19 mouse cellular contexts compared by ENCODE assay signal in genomic region chr15:62138701-62139100, GRCm38 (mm10).
DNase-seq lines count a peak whose midpoint lies in the region; ATAC-seq and TF ChIP-seq lines count a peak whose summit lies in the region.
"Had no signal": no experiment of that assay in that cellular context is flagged by ENCODE, and none has a peak within 500 bp of the region (broad histone marks: within the 10 kb centered on the region; RNA-seq: fewer than 3 reads in every experiment).

No protein-coding gene starts in this region.

- peak overlapping the region; percentile 54; the same call in 1 of the 2 replicates for H3K27ac ChIP-seq in heart, embryonic 11.5 days (ENCODE audit: low read depth, low read length)
- H3K27ac ChIP-seq in liver, embryonic 11.5 days (ENCODE audit: low read depth, low read length) = 0 out of 2 replicates have a peak overlapping the region, but pooled peaks have one; percentile 15
- no peak overlapping the region for H3K27ac ChIP-seq in liver, postnatal 0 days (ENCODE audit: low read depth)
- 0 out of 2 replicates have a peak overlapping the region, but pooled peaks have one; percentile 21 for H3K27ac ChIP-seq in macrophage
- H3K27ac ChIP-seq: embryonic facial prominence, embryonic 13.5 days; hindbrain, embryonic 15.5 days; liver, embryonic 14.5 days; midbrain, embryonic 10.5 days; neural tube, embryonic 15.5 days; stomach, postnatal 0 days had no signal

- TF ChIP-seq EP300 in liver, postnatal 0 days (IDR thresholded peaks at IDR 0.05; ENCODE audit: low read depth) = no peak

- H3K9ac ChIP-seq in heart, embryonic 11.5 days (ENCODE audit: low read depth, low read length) = no peak overlapping the region
- H3K9ac ChIP-seq in liver, embryonic 11.5 days (ENCODE audit: low read depth, low read length) = no peak overlapping the region
- H3K9ac ChIP-seq in liver, postnatal 0 days (replicated peaks) = no peak overlapping the region
- H3K9ac ChIP-seq: embryonic facial prominence, embryonic 13.5 days; hindbrain, embryonic 15.5 days; liver, embryonic 14.5 days; neural tube, embryonic 15.5 days had no signal

- no peaks in the 10 kb centered on the region for H3K9me3 ChIP-seq in heart, embryonic 11.5 days (replicated peaks; ENCODE audit: control insufficient read depth, low read length)
- H3K9me3 ChIP-seq in liver, embryonic 11.5 days (ENCODE audit: control insufficient read depth, low read length) = no peaks in the 10 kb centered on the region
- no peaks in the 10 kb centered on the region for H3K9me3 ChIP-seq in liver, postnatal 0 days (ENCODE audit: low read length)
- H3K9me3 ChIP-seq: embryonic facial prominence, embryonic 13.5 days; hindbrain, embryonic 15.5 days; midbrain, embryonic 10.5 days; neural tube, embryonic 15.5 days had no signal

- 81% methylated on average over 6 of the region's 6 CpGs for WGBS in heart, embryonic 11.5 days (ENCODE audit: insufficient replicate concordance)
- 80% methylated on average over 6 of the region's 6 CpGs for WGBS in liver, embryonic 11.5 days
- 78% methylated on average over 6 of the region's 6 CpGs for WGBS in liver, postnatal 0 days (ENCODE audit: insufficient replicate concordance)
- 91% methylated on average over 6 of the region's 6 CpGs for WGBS in macrophage (ENCODE audit: missing documents)

- H3K27me3 ChIP-seq in heart, embryonic 11.5 days (ENCODE audit: control insufficient read depth, insufficient read depth, low read length) = no peaks in the 10 kb centered on the region
- H3K27me3 ChIP-seq in liver, embryonic 11.5 days (replicated peaks; ENCODE audit: control insufficient read depth, insufficient read depth, low read length) = no peaks in the 10 kb centered on the region
- H3K27me3 ChIP-seq in liver, postnatal 0 days (ENCODE audit: insufficient read depth, low read length) = no peaks in the 10 kb centered on the region
- H3K27me3 ChIP-seq: embryonic facial prominence, embryonic 13.5 days; hindbrain, embryonic 15.5 days; neural tube, embryonic 15.5 days; Patski had no signal

- H3K4me3 ChIP-seq in heart, embryonic 11.5 days (ENCODE audit: low read depth, low read length) = no peak overlapping the region
- H3K4me3 ChIP-seq in liver, embryonic 11.5 days (ENCODE audit: low read depth, low read length) = no peak overlapping the region
- no peak overlapping the region for H3K4me3 ChIP-seq in liver, postnatal 0 days (ENCODE audit: low read depth, low read length)
- H3K4me3 ChIP-seq in macrophage (ENCODE audit: inconsistent target) = no peak overlapping the region
- H3K4me3 ChIP-seq: embryonic facial prominence, embryonic 13.5 days; hindbrain, embryonic 15.5 days; midbrain, embryonic 10.5 days; neural tube, embryonic 15.5 days had no signal

- intact Hi-C loops in heart, postnatal 14 days (cut with DNase I) = no loop called here

- no peaks in the 10 kb centered on the region for H3K79me2 ChIP-seq in macrophage (ENCODE audit: inconsistent target)

- TF ChIP-seq CTCF in liver, postnatal 0 days (IDR thresholded peaks at IDR 0.05; ENCODE audit: low read depth) = no peak

- DNase-seq in heart, postnatal 14 days = no peak
- DNase-seq in liver, embryonic 11.5 days (ENCODE audit: low spot score) = no peak
- no peak for DNase-seq in liver, postnatal 0 days
- no peak for DNase-seq in adrenal gland, adult 18-20 months (ENCODE audit: low spot score in 2 of 2)
- DNase-seq: cerebellum, adult 8-10 months; gastrocnemius, postnatal 25 days; right cerebral cortex, postnatal 25 days; thymus, postnatal 25 days had no signal

- no peaks in the 10 kb centered on the region for H3K36me3 ChIP-seq in heart, embryonic 11.5 days (ENCODE audit: control insufficient read depth, insufficient read depth, low read length)
- H3K36me3 ChIP-seq in liver, embryonic 11.5 days (ENCODE audit: control insufficient read depth, insufficient read depth, low read length) = no peaks in the 10 kb centered on the region; the same call in 1 of the 2 replicates
- H3K36me3 ChIP-seq in liver, postnatal 0 days (replicated peaks; ENCODE audit: insufficient read depth, low read length) = peaks cover 3% of the 10 kb centered on the region; the same call in 1 of the 2 replicates
- no peaks in the 10 kb centered on the region for H3K36me3 ChIP-seq in macrophage (ENCODE audit: inconsistent target)
- H3K36me3 ChIP-seq: embryonic facial prominence, embryonic 13.5 days; hindbrain, embryonic 15.5 days; midbrain, embryonic 10.5 days; neural tube, embryonic 15.5 days had no signal

- ATAC-seq in heart, embryonic 11.5 days (replicated peaks; ENCODE audit: insufficient number of reproducible peaks, low FRiP score, low TSS enrichment) = no peak
- ATAC-seq in liver, embryonic 11.5 days (replicated peaks; ENCODE audit: low FRiP score) = no peak
- ATAC-seq in liver, postnatal 0 days = no peak
- ATAC-seq in CD4-positive, CD25-positive, alpha-beta regulatory T cell, adult 4 months = peak; percentile 56
- ATAC-seq: activated CD4-positive, CD25-positive, alpha-beta regulatory T cell, adult 4 months had no signal

- 0 out of 2 replicates have a peak, but pooled peaks cover 5% of the 10 kb centered on the region for H3K4me1 ChIP-seq in heart, embryonic 11.5 days (ENCODE audit: control insufficient read depth, insufficient read depth, low read length)
- H3K4me1 ChIP-seq in liver, embryonic 11.5 days (replicated peaks; ENCODE audit: control insufficient read depth, insufficient read depth, low read length) = peaks cover 15% of the 10 kb centered on the region
- H3K4me1 ChIP-seq in liver, postnatal 0 days (ENCODE audit: insufficient read depth) = peaks cover 6% of the 10 kb centered on the region

- H3K4me2 ChIP-seq in heart, embryonic 11.5 days = no peak overlapping the region
- no peak overlapping the region for H3K4me2 ChIP-seq in liver, embryonic 11.5 days
- no peak overlapping the region for H3K4me2 ChIP-seq in liver, postnatal 0 days (ENCODE audit: low read depth, low read length)
- H3K4me2 ChIP-seq: embryonic facial prominence, embryonic 13.5 days; hindbrain, embryonic 15.5 days; neural tube, embryonic 15.5 days had no signal
